Mouse (Mus musculus): ENCODE results near the gene Wwox. TPM values are rescaled to one million over a fixed set of nuclear protein-coding genes. Genes with fewer than 3 reads are reported as not detected.

The Wwox gene
- total and polyA plus RNA-seq, 3 experiments: 7.8 to 11.5 (median 9.1) TPM

DNA sequence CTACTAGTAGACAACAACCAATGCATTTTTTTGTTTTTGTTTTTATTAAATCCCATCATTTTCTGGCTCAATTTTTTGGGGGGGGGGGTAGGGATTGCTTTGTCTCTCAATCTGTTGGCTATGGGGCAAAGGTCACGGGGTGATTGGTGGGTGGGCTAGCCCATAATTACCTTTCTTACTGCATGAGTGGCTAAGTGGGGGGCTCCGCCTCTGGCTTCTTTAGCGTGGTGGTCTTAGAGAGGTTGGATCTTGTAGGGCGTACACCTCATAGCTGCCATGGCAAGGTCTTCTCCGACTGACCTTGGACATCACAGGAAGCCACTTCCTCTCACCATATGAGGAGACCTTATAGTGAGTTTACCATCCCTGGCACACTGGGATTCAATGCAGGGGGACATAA is 721.0 kb downstream of the Wwox start:
- Histone ChIP-seq H3K4me1 (ENCODE audit: control insufficient read depth in 1 of 2, insufficient read depth in 2 of 2) (no peaks in the 10 kb centered on the region), H3K4me3 (replicated peaks in 1 of 3; ENCODE audit: low read depth in 2 of 3, low read length in 2 of 3, poor library complexity in 1 of 3) (no peak overlapping the region), H3K9me3 (replicated peaks; ENCODE audit: low read length) (peaks cover 6% of the 10 kb centered on the region), H3K36me3 (replicated peaks in 1 of 2; ENCODE audit: control insufficient read depth in 1 of 2, insufficient read depth in 1 of 2, low read length in 1 of 2) (no peaks in the 10 kb centered on the region), H3K4me2 (ENCODE audit: insufficient read depth, low read depth, poor library complexity, severe bottlenecking) (no peak overlapping the region), H3K27me3 (replicated peaks) (peaks cover 81% of the 10 kb centered on the region), H3K27ac (ENCODE audit: insufficient read depth, low read depth) (no peak overlapping the region), H3K79me2 (replicated peaks; ENCODE audit: control insufficient read depth, extremely low read depth, insufficient read depth, poor library complexity, severe bottlenecking) (no peaks in the 10 kb centered on the region), H3K9ac (ENCODE audit: insufficient read depth, low read depth) (no peak overlapping the region)
- no peak for TF ChIP-seq IRF4 (IDR thresholded peaks at IDR 0.05; ENCODE audit: low read depth, low read length)
- TF ChIP-seq MYC (IDR thresholded peaks at IDR 0.05; ENCODE audit: low read depth, low read length): no peak
- no peak for TF ChIP-seq E2F4 (IDR thresholded peaks at IDR 0.05; ENCODE audit: insufficient replicate concordance, low read depth, low read length)
- no peak for TF ChIP-seq RCOR1 (conservative IDR thresholded peaks at IDR 0.05; ENCODE audit: low read depth, low read length)
- TF ChIP-seq MEF2A (IDR thresholded peaks at IDR 0.05; ENCODE audit: borderline replicate concordance, low read depth, low read length): no peak
- no peak for TF ChIP-seq JUND (conservative IDR thresholded peaks at IDR 0.05; ENCODE audit: low read depth, low read length)
- TF ChIP-seq MAX (IDR thresholded peaks at IDR 0.05; ENCODE audit: low read length): no peak
- DNase-seq (ENCODE audit: extremely low read depth): no peak
- in situ Hi-C loops (cut with MboI; ENCODE audit: low pct_ligation_motif_present, low pct_unique_long_range_greater_than_20kb, low sequenced_read_pairs) (no loop called here), dilution Hi-C loops (cut with MboI; ENCODE audit: extremely low pct_ligation_motif_present, extremely low pct_unique_long_range_greater_than_20kb, low sequenced_read_pairs) (no loop called here)

DNA sequence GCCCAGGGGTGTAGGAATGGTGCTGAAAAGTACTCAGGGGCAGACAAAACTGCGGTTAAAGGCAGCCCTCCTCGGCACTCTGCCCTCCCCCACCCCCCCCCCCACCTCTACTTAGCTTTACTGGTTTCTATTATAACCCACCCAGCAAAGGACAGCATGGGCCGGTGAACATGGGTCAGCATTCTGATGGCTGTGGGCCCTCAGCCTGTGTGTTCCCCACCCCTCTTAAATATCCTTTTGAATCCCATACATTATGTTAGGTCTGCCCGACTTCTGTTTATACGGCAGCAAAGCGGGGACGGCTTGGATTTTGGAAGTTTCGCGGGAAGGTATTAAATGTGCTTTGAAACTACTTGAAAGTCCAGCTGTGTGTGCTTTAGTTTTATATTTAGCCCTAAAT is 722.1 kb downstream of the Wwox start:
- in situ Hi-C loops (cut with MboI; ENCODE audit: low pct_ligation_motif_present, low pct_unique_long_range_greater_than_20kb, low sequenced_read_pairs): no loop called here
- no peak overlapping the region for H3K4me3 ChIP-seq (replicated peaks in 1 of 3; ENCODE audit: low read depth in 2 of 3, low read length in 2 of 3, poor library complexity in 1 of 3)
- H3K27ac ChIP-seq (ENCODE audit: insufficient read depth, low read depth): no peak overlapping the region
- H3K9ac ChIP-seq (ENCODE audit: insufficient read depth, low read depth): no peak overlapping the region
- dilution Hi-C loops (cut with MboI; ENCODE audit: extremely low pct_ligation_motif_present, extremely low pct_unique_long_range_greater_than_20kb, low sequenced_read_pairs): no loop called here
- no peaks in the 10 kb centered on the region for H3K79me2 ChIP-seq (replicated peaks; ENCODE audit: control insufficient read depth, extremely low read depth, insufficient read depth, poor library complexity, severe bottlenecking)
- H3K4me2 ChIP-seq (ENCODE audit: insufficient read depth, low read depth, poor library complexity, severe bottlenecking): no peak overlapping the region
- no peaks in the 10 kb centered on the region for H3K36me3 ChIP-seq (replicated peaks in 1 of 2; ENCODE audit: control insufficient read depth in 1 of 2, insufficient read depth in 1 of 2, low read length in 1 of 2)
- H3K27me3 ChIP-seq (replicated peaks): peaks cover 86% of the 10 kb centered on the region
- TF ChIP-seq CTCF (conservative IDR thresholded peaks at IDR 0.05 in 1 of 2, IDR thresholded peaks at IDR 0.05 in 1 of 2; ENCODE audit: low read depth in 2 of 2, low read length in 2 of 2): no peak
- DNase-seq (ENCODE audit: extremely low read depth): no peak
- H3K9me3 ChIP-seq (replicated peaks; ENCODE audit: low read length): peaks cover 6% of the 10 kb centered on the region
- H3K4me1 ChIP-seq (ENCODE audit: control insufficient read depth in 1 of 2, insufficient read depth in 2 of 2): no peaks in the 10 kb centered on the region

DNA sequence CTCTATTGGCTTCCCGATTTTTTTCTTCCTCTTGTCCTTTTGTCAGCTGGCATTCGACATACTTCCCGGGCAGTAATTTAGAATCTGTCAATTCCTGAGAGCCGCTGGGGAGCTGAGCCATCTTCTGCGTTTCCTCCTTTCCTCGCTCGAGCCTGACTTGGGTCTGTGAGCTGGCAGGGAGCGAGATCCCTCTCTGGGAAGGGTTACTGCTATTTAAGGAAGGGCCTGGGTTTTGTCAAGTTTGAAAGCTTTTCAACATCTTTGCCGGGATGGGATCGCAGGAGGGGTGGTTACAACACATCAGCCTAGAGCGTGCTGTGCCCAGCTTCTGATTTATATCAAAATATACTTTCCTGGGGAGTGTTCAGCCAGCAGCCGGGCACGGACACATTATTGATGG is 725.4 kb downstream of the Wwox start:
- no peak for TF ChIP-seq USF1 (IDR thresholded peaks at IDR 0.05; ENCODE audit: low read depth, low read length)
- no peak for TF ChIP-seq POLR2A (IDR thresholded peaks at IDR 0.05; ENCODE audit: low read depth, low read length)
- TF ChIP-seq SIN3A (IDR thresholded peaks at IDR 0.05; ENCODE audit: low read length): no peak
- no peak for TF ChIP-seq ETS1 (conservative IDR thresholded peaks at IDR 0.05; ENCODE audit: low read depth, low read length)
- TF ChIP-seq HCFC1 (IDR thresholded peaks at IDR 0.05; ENCODE audit: low read depth, low read length): no peak
- TF ChIP-seq JUND (conservative IDR thresholded peaks at IDR 0.05; ENCODE audit: low read depth, low read length): no peak
- no peak for TF ChIP-seq ZC3H11A (IDR thresholded peaks at IDR 0.05; ENCODE audit: low read depth, low read length)
- no peak for TF ChIP-seq TCF12 (IDR thresholded peaks at IDR 0.05; ENCODE audit: low read depth, low read length)
- no peak for TF ChIP-seq MAZ (IDR thresholded peaks at IDR 0.05; ENCODE audit: low read depth, low read length)
- TF ChIP-seq MXI1 (IDR thresholded peaks at IDR 0.05; ENCODE audit: low read depth, low read length): no peak
- TF ChIP-seq BHLHE40 (IDR thresholded peaks at IDR 0.05; ENCODE audit: low read depth, low read length): no peak
- no peak for TF ChIP-seq ZMIZ1 (IDR thresholded peaks at IDR 0.05; ENCODE audit: low read depth, low read length)
- dilution Hi-C loops (cut with MboI; ENCODE audit: extremely low pct_ligation_motif_present, extremely low pct_unique_long_range_greater_than_20kb, low sequenced_read_pairs): no loop called here
- Histone ChIP-seq H3K4me1 (ENCODE audit: control insufficient read depth in 1 of 2, insufficient read depth in 2 of 2) (no peaks in the 10 kb centered on the region), H3K27ac (ENCODE audit: insufficient read depth, low read depth) (no peak overlapping the region), H3K4me2 (ENCODE audit: insufficient read depth, low read depth, poor library complexity, severe bottlenecking) (no peak overlapping the region), H3K36me3 (replicated peaks in 1 of 2; ENCODE audit: control insufficient read depth in 1 of 2, insufficient read depth in 1 of 2, low read length in 1 of 2) (no peaks in the 10 kb centered on the region), H3K79me2 (replicated peaks; ENCODE audit: control insufficient read depth, extremely low read depth, insufficient read depth, poor library complexity, severe bottlenecking) (no peaks in the 10 kb centered on the region), H3K4me3 (replicated peaks in 1 of 3; ENCODE audit: low read depth in 2 of 3, low read length in 2 of 3, poor library complexity in 1 of 3) (no peak overlapping the region), H3K9ac (ENCODE audit: insufficient read depth, low read depth) (no peak overlapping the region), H3K9me3 (replicated peaks; ENCODE audit: low read length) (peaks cover 13% of the 10 kb centered on the region), H3K27me3 (replicated peaks) (peaks cover 76% of the 10 kb centered on the region)
- in situ Hi-C loops (cut with MboI; ENCODE audit: low pct_ligation_motif_present, low pct_unique_long_range_greater_than_20kb, low sequenced_read_pairs): no loop called here
- no peak for DNase-seq (ENCODE audit: extremely low read depth)
